Mouse (Mus musculus): Measurements from ENCODE around the gene Olfr76. TPM values are rescaled to one million over a fixed set of nuclear protein-coding genes. Genes with fewer than 3 reads are reported as not detected.

Gene Olfr76
- total and polyA plus RNA-seq, 3 experiments: 0.03 TPM; not detected in 2

DNA sequence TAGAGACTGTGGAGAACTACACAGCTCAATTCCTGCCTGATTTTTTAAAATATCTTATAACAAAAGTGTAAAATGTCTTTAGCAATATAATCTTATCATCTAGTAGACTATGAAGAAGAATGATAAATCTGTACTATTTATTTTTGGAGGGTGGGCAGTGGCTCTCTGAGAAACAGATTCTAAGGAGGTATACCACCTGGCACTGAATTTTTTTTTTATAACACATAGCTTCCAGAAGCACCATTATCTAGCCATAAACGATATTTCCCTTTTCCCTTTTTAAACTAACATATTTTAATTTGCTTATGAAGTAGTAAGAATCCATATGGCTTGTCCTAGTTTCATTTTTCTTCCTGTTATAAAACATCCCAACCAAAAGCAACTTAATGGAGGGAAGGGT, 18.5 kb downstream of the Olfr76 start:
- Histone ChIP-seq H3K27ac (ENCODE audit: control insufficient read depth, low read depth, low read length) (no peak overlapping the region), H3K9me3 (replicated peaks; ENCODE audit: insufficient read depth, low read length) (no peaks in the 10 kb centered on the region), H3K9ac (ENCODE audit: control insufficient read depth, low read depth, low read length, poor library complexity, severe bottlenecking) (no peak overlapping the region), H3K27me3 (ENCODE audit: control insufficient read depth in 1 of 2, insufficient read depth in 2 of 2, low read length in 2 of 2) (0 out of 4 replicates have a peak, but pooled peaks cover 0 to 1% of the 10 kb centered on the region in 2 experiments), H3K4me3 (ENCODE audit: control insufficient read depth in 1 of 2, insufficient read depth in 1 of 2, low read depth in 2 of 2, low read length in 2 of 2) (no peak overlapping the region), H3K79me2 (ENCODE audit: control insufficient read depth, insufficient read depth, low read length, poor library complexity) (no peaks in the 10 kb centered on the region), H3K36me3 (ENCODE audit: control insufficient read depth in 1 of 2, insufficient read depth in 2 of 2, low read length in 2 of 2) (no peaks in the 10 kb centered on the region), H3K4me1 (ENCODE audit: control insufficient read depth in 1 of 2, insufficient read depth in 2 of 2, low read length in 2 of 2) (no peaks in the 10 kb centered on the region)
- no peak for DNase-seq (ENCODE audit: low read depth, low spot score)
- TF ChIP-seq TBP (IDR thresholded peaks at IDR 0.05; ENCODE audit: low read depth, low read length): no peak
- TF ChIP-seq POLR2AphosphoS5 (IDR thresholded peaks at IDR 0.05; ENCODE audit: borderline replicate concordance, low read depth, low read length): no peak
- no peak for TF ChIP-seq ELF1 (IDR thresholded peaks at IDR 0.05; ENCODE audit: low read depth, low read length)
- TF ChIP-seq SIN3A (IDR thresholded peaks at IDR 0.05; ENCODE audit: low read length): no peak
- TF ChIP-seq TCF12 (IDR thresholded peaks at IDR 0.05; ENCODE audit: low read depth, low read length): no peak
- TF ChIP-seq EP300 (IDR thresholded peaks at IDR 0.05; ENCODE audit: low read depth in 1 of 2, low read length in 2 of 2): no peak
- TF ChIP-seq UBTF (IDR thresholded peaks at IDR 0.05; ENCODE audit: borderline replicate concordance, insufficient read depth, low read depth, low read length): no peak
- TF ChIP-seq GABPA (IDR thresholded peaks at IDR 0.05; ENCODE audit: low read depth, low read length): no peak
- TF ChIP-seq ZNF384 (IDR thresholded peaks at IDR 0.05; ENCODE audit: low read depth, low read length): no peak
- TF ChIP-seq GATA1 (IDR thresholded peaks at IDR 0.05; ENCODE audit: low read depth, low read length): no peak
- no peak for TF ChIP-seq USF1 (IDR thresholded peaks at IDR 0.05; ENCODE audit: low read depth, low read length)
- TF ChIP-seq E2F4 (IDR thresholded peaks at IDR 0.05; ENCODE audit: borderline replicate concordance, low read depth, low read length): no peak
- TF ChIP-seq USF2 (IDR thresholded peaks at IDR 0.05; ENCODE audit: borderline replicate concordance in 1 of 2, insufficient read depth in 1 of 2, low read depth in 1 of 2, low read length in 2 of 2): no peak
- TF ChIP-seq MYC (IDR thresholded peaks at IDR 0.05; ENCODE audit: low read depth, low read length): no peak
- no peak for TF ChIP-seq POLR2AphosphoS2 (IDR thresholded peaks at IDR 0.05; ENCODE audit: low read length)
- no peak for TF ChIP-seq HCFC1 (IDR thresholded peaks at IDR 0.05; ENCODE audit: low read depth, low read length)
- TF ChIP-seq CHD2 (IDR thresholded peaks at IDR 0.05; ENCODE audit: low read length): no peak
- TF ChIP-seq POLR2A (IDR thresholded peaks at IDR 0.05; ENCODE audit: control insufficient read depth in 1 of 2, insufficient read depth in 1 of 2, low read depth in 1 of 2, low read length in 2 of 2, poor library complexity in 1 of 2): no peak

DNA sequence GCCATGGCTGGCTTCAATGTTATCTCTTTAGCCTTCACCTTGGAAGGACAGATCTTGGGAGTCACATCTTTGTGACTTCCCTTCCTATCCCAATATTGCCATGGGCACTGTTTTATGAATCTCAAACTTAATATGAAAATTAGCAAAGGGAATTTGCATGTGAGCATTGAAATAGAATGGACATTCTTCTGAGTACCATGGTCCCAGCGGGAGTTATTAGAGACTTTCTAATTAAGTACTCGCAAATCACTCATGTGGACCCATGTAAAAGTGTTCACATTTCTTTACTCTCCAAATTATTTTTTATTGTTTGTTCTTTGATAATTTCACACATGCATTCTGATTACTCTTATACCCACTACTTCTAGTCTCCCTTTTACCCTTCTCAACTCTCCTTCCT, 19.8 kb downstream of the Olfr76 start, which contains the start of gene Olfr1427:
Gene Olfr1427, minus strand, starts transcription at position 101 of the 400 bp plus-strand sequence.
- Histone ChIP-seq H3K9ac (ENCODE audit: control insufficient read depth, low read depth, low read length, poor library complexity, severe bottlenecking) (no peak within 1 kb of the TSS), H3K27ac (ENCODE audit: control insufficient read depth, low read depth, low read length) (no peak within 1 kb of the TSS), H3K4me3 (ENCODE audit: control insufficient read depth in 1 of 2, insufficient read depth in 1 of 2, low read depth in 2 of 2, low read length in 2 of 2) (no peak within 1 kb of the TSS), H3K79me2 (ENCODE audit: control insufficient read depth, insufficient read depth, low read length, poor library complexity) (no peaks in the 10 kb centered on the region), H3K27me3 (ENCODE audit: control insufficient read depth in 1 of 2, insufficient read depth in 2 of 2, low read length in 2 of 2) (0 out of 4 replicates have a peak, but pooled peaks cover 0 to 1% of the 10 kb centered on the region in 2 experiments), H3K36me3 (ENCODE audit: control insufficient read depth in 1 of 2, insufficient read depth in 2 of 2, low read length in 2 of 2) (no peaks in the 10 kb centered on the region), H3K4me1 (ENCODE audit: control insufficient read depth in 1 of 2, insufficient read depth in 2 of 2, low read length in 2 of 2) (no peaks in the 10 kb centered on the region), H3K9me3 (replicated peaks; ENCODE audit: insufficient read depth, low read length) (no peaks in the 10 kb centered on the region)
- DNase-seq (ENCODE audit: low read depth, low spot score): no peak
- TF ChIP-seq EP300 (IDR thresholded peaks at IDR 0.05; ENCODE audit: low read depth in 1 of 2, low read length in 2 of 2): no peak
- TF ChIP-seq USF1 (IDR thresholded peaks at IDR 0.05; ENCODE audit: low read depth, low read length): no peak
- TF ChIP-seq MEF2A (IDR thresholded peaks at IDR 0.05; ENCODE audit: extremely low read depth, insufficient replicate concordance, low read depth, low read length, poor library complexity, severe bottlenecking): no peak
- TF ChIP-seq CHD2 (IDR thresholded peaks at IDR 0.05; ENCODE audit: low read length): no peak
- TF ChIP-seq USF2 (IDR thresholded peaks at IDR 0.05; ENCODE audit: borderline replicate concordance in 1 of 2, insufficient read depth in 1 of 2, low read depth in 1 of 2, low read length in 2 of 2): no peak
- no peak for TF ChIP-seq SMC3 (IDR thresholded peaks at IDR 0.05; ENCODE audit: low read depth, low read length)
- TF ChIP-seq POLR2A (IDR thresholded peaks at IDR 0.05; ENCODE audit: control insufficient read depth in 1 of 2, insufficient read depth in 1 of 2, low read depth in 1 of 2, low read length in 2 of 2, poor library complexity in 1 of 2): no peak
- TF ChIP-seq GATA1 (IDR thresholded peaks at IDR 0.05; ENCODE audit: low read depth, low read length): no peak
- no peak for TF ChIP-seq RAD21 (IDR thresholded peaks at IDR 0.05; ENCODE audit: low read depth, low read length)
- TF ChIP-seq E2F4 (IDR thresholded peaks at IDR 0.05; ENCODE audit: borderline replicate concordance, low read depth, low read length): no peak
- no peak for TF ChIP-seq MXI1 (IDR thresholded peaks at IDR 0.05; ENCODE audit: low read depth, low read length)

All from MEL (cell line).